Mouse (Mus musculus): Measurements from ENCODE around the gene Pstpip1.

DNA sequence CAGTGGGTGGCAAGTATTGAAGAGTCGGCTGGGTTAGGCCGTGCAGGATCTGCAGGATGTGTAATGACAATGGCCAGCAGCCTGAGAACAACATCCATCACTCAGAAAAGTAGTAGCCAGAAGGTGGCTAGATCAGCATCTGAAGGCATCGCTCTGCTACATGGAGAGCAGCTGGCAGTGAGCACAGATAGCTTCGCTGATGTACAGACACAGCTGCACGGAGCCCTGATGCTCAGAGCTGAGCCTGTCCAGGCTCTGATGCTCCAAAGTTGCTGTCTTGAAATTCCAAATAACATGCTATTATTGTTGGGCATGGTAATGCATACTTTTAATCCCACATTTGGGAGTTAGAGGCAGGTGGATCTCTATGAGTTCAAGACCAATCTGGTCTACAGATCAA, 3.2 kb upstream of the Pstpip1 start:
- TF ChIP-seq CTCF (IDR thresholded peaks at IDR 0.05; ENCODE audit: insufficient read depth, low read length) (no peak), POLR2A (IDR thresholded peaks at IDR 0.05; ENCODE audit: borderline replicate concordance, extremely low read depth, low read depth, low read length) (no peak)
